Mouse (Mus musculus) kidney, embryonic 16.5 days (tissue): ENCODE data around the gene 1700023F06Rik. TPM values are rescaled to one million over a fixed set of nuclear protein-coding genes. Genes with fewer than 3 reads are reported as not detected.

Source experiments
- ATAC-seq: fragments of 200-750 bp; cut with Nextera tagmentation; 2 replicates; pipeline ENCODE4 v1.8.0; 2017; ENCODE audit warnings: moderate TSS enrichment; ENCODE audit not compliant: low FRiP score, low TSS enrichment
- H3K27ac ChIP-seq: fragments of 300-500 bp; sonication (generic); 2 replicates; pipeline ENCODE4 v1.5.1; 2014; ENCODE audit warnings: low read length
- H3K27me3 ChIP-seq: fragments of 300-500 bp; sonication (generic); 2 replicates; pipeline ENCODE4 v1.6.1; 2014; ENCODE audit warnings: low read length, control low read depth, mixed read lengths; ENCODE audit not compliant: insufficient read depth
- H3K36me3 ChIP-seq: fragments of 300-500 bp; sonication (generic); 2 replicates; pipeline ENCODE4 v1.6.1; 2014; ENCODE audit warnings: low read length, control low read depth, mixed read lengths; ENCODE audit not compliant: insufficient read depth
- H3K4me1 ChIP-seq: fragments of 300-500 bp; sonication (generic); 2 replicates; pipeline ENCODE4 v1.6.1; 2014; ENCODE audit warnings: low read length, control low read depth, mixed read lengths; ENCODE audit not compliant: insufficient read depth
- H3K4me2 ChIP-seq: fragments of 300-500 bp; sonication (generic); replicated peaks from 2 replicates; pipeline ENCODE4 v1.6.1; 2014; ENCODE audit warnings: low read depth, low read length
- H3K4me3 ChIP-seq: fragments of 300-500 bp; sonication (generic); 2 replicates; pipeline ENCODE4 v1.5.1; 2014; ENCODE audit warnings: mild to moderate bottlenecking, low read length
- H3K9ac ChIP-seq: fragments of 300-500 bp; sonication (generic); replicated peaks from 2 replicates; pipeline ENCODE4 v1.6.1; 2014; ENCODE audit warnings: low read length
- H3K9me3 ChIP-seq: fragments of 300-500 bp; sonication (generic); 2 replicates; pipeline ENCODE4 v1.6.1; 2016; ENCODE audit warnings: low read length, control low read depth
- WGBS: fragments of 180-500 bp; shearing (Covaris S2); extraction: QIAGEN DNeasy Blood & Tissue Kit; methylation state at CpG from one replicate; pipeline ENCODE4 v1.1.7; 2014; 5-methylcytosine and 5-hydroxymethylcytosine counted together
- polyA plus RNA-seq: library from polyadenylated mRNA; unstranded; fragments of >200 nt; fragmentation: Nextera tagmentation; extraction: Ambion mirVana; gene quantifications from 2 replicates; pipeline ENCODE4 v1.2.1, GENCODE M21; 2015

Gene 1700023F06Rik
- polyA plus RNA-seq, 1 experiment from 2014 or later: 0.27 TPM

GRCm38 (mm10) chr11:103246081-103246730, 37.8 kb upstream of the 1700023F06Rik start:
- Histone ChIP-seq H3K9me3 (no peaks in the 10 kb centered on the region), H3K27ac (no peak overlapping the region), H3K27me3 (no peaks in the 10 kb centered on the region), H3K4me1 (peaks cover 31% of the 10 kb centered on the region), H3K4me2 (no peak overlapping the region), H3K9ac (peak overlapping the region; percentile 26; the same call in 1 of the 2 replicates), H3K4me3 (no peak overlapping the region), H3K36me3 (no peaks in the 10 kb centered on the region)
- 61% methylated on average over 10 of the region's 10 CpGs for WGBS
- ATAC-seq: 0 out of 2 replicates have a peak, but pooled peaks have one; percentile 16

GRCm38 (mm10) chr11:103244856-103245255, 36.5 kb upstream of the 1700023F06Rik start:
- H3K4me2 ChIP-seq: no peak overlapping the region
- H3K4me3 ChIP-seq: no peak overlapping the region
- no peaks in the 10 kb centered on the region for H3K9me3 ChIP-seq
- ATAC-seq: no peak
- H3K27ac ChIP-seq: no peak overlapping the region
- no peak overlapping the region for H3K9ac ChIP-seq
- no peaks in the 10 kb centered on the region for H3K27me3 ChIP-seq
- 86% methylated on average over 4 of the region's 4 CpGs for WGBS
- peaks cover 31% of the 10 kb centered on the region for H3K4me1 ChIP-seq
- peaks cover 4% of the 10 kb centered on the region; the same call in 1 of the 2 replicates for H3K36me3 ChIP-seq

- peaks cover 35% of the 10 kb centered on the region for H3K36me3 ChIP-seq
- no peak overlapping the region for H3K27ac ChIP-seq
- H3K9ac ChIP-seq: no peak overlapping the region
- peaks cover under 1% of the 10 kb centered on the region for H3K4me1 ChIP-seq
- WGBS: 50% methylated on average over 7 of the region's 7 CpGs
- no peak overlapping the region for H3K4me3 ChIP-seq
- no peaks in the 10 kb centered on the region for H3K27me3 ChIP-seq
- H3K4me2 ChIP-seq: no peak overlapping the region
- H3K9me3 ChIP-seq: no peaks in the 10 kb centered on the region
- ATAC-seq: no peak
These were observed 32.4 kb upstream of the 1700023F06Rik start for GRCm38 (mm10) chr11:103240740-103241139.

GRCm38 (mm10) chr11:103237757-103238156, 29.4 kb upstream of the 1700023F06Rik start:
- 79% methylated on average over 9 of the region's 9 CpGs for WGBS
- H3K4me1 ChIP-seq: no peaks in the 10 kb centered on the region
- no peaks in the 10 kb centered on the region for H3K9me3 ChIP-seq
- H3K4me2 ChIP-seq: no peak overlapping the region
- no peak overlapping the region for H3K4me3 ChIP-seq
- H3K9ac ChIP-seq: no peak overlapping the region
- ATAC-seq: no peak
- H3K36me3 ChIP-seq: peaks cover 35% of the 10 kb centered on the region
- no peak overlapping the region for H3K27ac ChIP-seq
- H3K27me3 ChIP-seq: no peaks in the 10 kb centered on the region

- Histone ChIP-seq H3K27ac (no peak overlapping the region), H3K4me2 (no peak overlapping the region), H3K4me1 (no peaks in the 10 kb centered on the region), H3K4me3 (no peak overlapping the region), H3K36me3 (peaks cover 35% of the 10 kb centered on the region), H3K9me3 (no peaks in the 10 kb centered on the region), H3K27me3 (no peaks in the 10 kb centered on the region), H3K9ac (no peak overlapping the region)
- WGBS: 76% methylated on average over 10 of the region's 10 CpGs
- no peak for ATAC-seq
These were observed 28.5 kb upstream of the 1700023F06Rik start for GRCm38 (mm10) chr11:103236903-103237302.

GRCm38 (mm10) chr11:103236431-103236830, 28.1 kb upstream of the 1700023F06Rik start:
- Histone ChIP-seq H3K4me1 (no peaks in the 10 kb centered on the region), H3K27ac (no peak overlapping the region), H3K27me3 (no peaks in the 10 kb centered on the region), H3K9ac (no peak overlapping the region), H3K4me2 (no peak overlapping the region), H3K4me3 (no peak overlapping the region), H3K36me3 (peaks cover 35% of the 10 kb centered on the region), H3K9me3 (no peaks in the 10 kb centered on the region)
- ATAC-seq: no peak
- 75% methylated on average over 6 of the region's 6 CpGs for WGBS

GRCm38 (mm10) chr11:103235702-103236101, 27.3 kb upstream of the 1700023F06Rik start:
- peaks cover 40% of the 10 kb centered on the region for H3K36me3 ChIP-seq
- H3K4me2 ChIP-seq: no peak overlapping the region
- H3K27me3 ChIP-seq: no peaks in the 10 kb centered on the region
- no peak overlapping the region for H3K27ac ChIP-seq
- peak; percentile 58; the same call in 1 of the 2 replicates for ATAC-seq
- no peaks in the 10 kb centered on the region for H3K9me3 ChIP-seq
- no peaks in the 10 kb centered on the region for H3K4me1 ChIP-seq
- 48% methylated on average over 11 of the region's 11 CpGs for WGBS
- H3K9ac ChIP-seq: no peak overlapping the region
- H3K4me3 ChIP-seq: no peak overlapping the region

- 81% methylated on average over 1 of the region's 1 CpGs for WGBS
- Histone ChIP-seq H3K4me2 (no peak overlapping the region), H3K9me3 (peaks cover 5% of the 10 kb centered on the region; the same call in 1 of the 2 replicates), H3K27me3 (no peaks in the 10 kb centered on the region), H3K4me3 (no peak overlapping the region), H3K36me3 (peaks cover 43% of the 10 kb centered on the region), H3K4me1 (no peaks in the 10 kb centered on the region), H3K9ac (no peak overlapping the region), H3K27ac (no peak overlapping the region)
- no peak for ATAC-seq
These were observed 26.1 kb upstream of the 1700023F06Rik start for GRCm38 (mm10) chr11:103234447-103234846.

- Histone ChIP-seq H3K27me3 (no peaks in the 10 kb centered on the region), H3K4me3 (no peak overlapping the region), H3K27ac (no peak overlapping the region), H3K36me3 (peaks cover 41% of the 10 kb centered on the region), H3K9me3 (peaks cover 5% of the 10 kb centered on the region; the same call in 1 of the 2 replicates), H3K4me1 (no peaks in the 10 kb centered on the region), H3K4me2 (no peak overlapping the region), H3K9ac (no peak overlapping the region)
- no peak for ATAC-seq
- WGBS: 31% methylated on average over 7 of the region's 7 CpGs
These were observed 24.6 kb upstream of the 1700023F06Rik start for GRCm38 (mm10) chr11:103232966-103233365.

- H3K4me3 ChIP-seq: no peak overlapping the region
- peaks cover 39% of the 10 kb centered on the region for H3K36me3 ChIP-seq
- 92% methylated on average over 7 of the region's 7 CpGs for WGBS
- H3K4me2 ChIP-seq: no peak overlapping the region
- no peaks in the 10 kb centered on the region for H3K27me3 ChIP-seq
- no peaks in the 10 kb centered on the region for H3K4me1 ChIP-seq
- no peak for ATAC-seq
- H3K9me3 ChIP-seq: peaks cover 5% of the 10 kb centered on the region; the same call in 1 of the 2 replicates
- H3K9ac ChIP-seq: no peak overlapping the region
- no peak overlapping the region for H3K27ac ChIP-seq
These were observed 23.0 kb upstream of the 1700023F06Rik start for GRCm38 (mm10) chr11:103231367-103231766.
